17 mouse cellular contexts compared by ENCODE assay signal in genomic region chr1:157220910-157221309, GRCm38 (mm10).
DNase-seq lines count a peak whose midpoint lies in the region; ATAC-seq lines count a peak whose summit lies in the region.
"Had no signal": no experiment of that assay in that cellular context is flagged by ENCODE, and none has a peak within 500 bp of the region (broad histone marks: within the 10 kb centered on the region; RNA-seq: fewer than 3 reads in every experiment).

No protein-coding gene starts in this region.

- no peaks in the 10 kb centered on the region for H3K27me3 ChIP-seq in liver, embryonic 12.5 days (replicated peaks)
- H3K27me3 ChIP-seq in liver, embryonic 13.5 days: no peaks in the 10 kb centered on the region
- no peaks in the 10 kb centered on the region for H3K27me3 ChIP-seq in midbrain, embryonic 13.5 days
- H3K27me3 ChIP-seq in hindbrain, embryonic 10.5 days (ENCODE audit: insufficient read depth, poor library complexity, severe bottlenecking): no peaks in the 10 kb centered on the region
- H3K27me3 ChIP-seq: embryonic facial prominence, embryonic 12.5 days; forebrain, embryonic 13.5 days had no signal

- no peak overlapping the region for H3K4me3 ChIP-seq in liver, embryonic 12.5 days
- H3K4me3 ChIP-seq in liver, embryonic 13.5 days (replicated peaks): no peak overlapping the region
- H3K4me3 ChIP-seq in midbrain, embryonic 13.5 days (replicated peaks): no peak overlapping the region
- H3K4me3 ChIP-seq in hindbrain, embryonic 10.5 days: no peak overlapping the region
- H3K4me3 ChIP-seq: embryonic facial prominence, embryonic 10.5 days; embryonic facial prominence, embryonic 12.5 days; forebrain, embryonic 13.5 days had no signal

- 42% methylated on average over 3 of the region's 3 CpGs for WGBS in liver, embryonic 12.5 days (ENCODE audit: insufficient replicate concordance)
- 36% methylated on average over 3 of the region's 3 CpGs for WGBS in liver, embryonic 13.5 days (ENCODE audit: insufficient replicate concordance)
- 94% methylated on average over 3 of the region's 3 CpGs for WGBS in midbrain, embryonic 13.5 days
- 89% methylated on average over 3 of the region's 3 CpGs for WGBS in hindbrain, embryonic 10.5 days

- no peaks in the 10 kb centered on the region for H3K9me3 ChIP-seq in liver, embryonic 12.5 days (replicated peaks)
- H3K9me3 ChIP-seq in liver, embryonic 13.5 days (replicated peaks): no peaks in the 10 kb centered on the region
- no peaks in the 10 kb centered on the region for H3K9me3 ChIP-seq in midbrain, embryonic 13.5 days
- H3K9me3 ChIP-seq in hindbrain, embryonic 10.5 days: no peaks in the 10 kb centered on the region
- H3K9me3 ChIP-seq: embryonic facial prominence, embryonic 10.5 days; embryonic facial prominence, embryonic 12.5 days; forebrain, embryonic 13.5 days had no signal

- no peak for DNase-seq in liver
- peak; percentile 12 for DNase-seq in liver, embryonic 13.5 days
- DNase-seq in hindbrain, embryonic 10.5 days (ENCODE audit: low spot score): no peak
- DNase-seq: adrenal gland, adult 2 months; adrenal gland, postnatal 10 days; adrenal gland, postnatal 25 days; cerebellum, adult 11-12 months; cerebellum, adult 2 months; cerebellum, adult 9-10 months; cerebellum, postnatal 10 days; cerebellum, postnatal 25 days had no signal

- peaks cover 4% of the 10 kb centered on the region; the same call in 1 of the 2 replicates for H3K4me1 ChIP-seq in liver, embryonic 12.5 days
- H3K4me1 ChIP-seq in liver, embryonic 13.5 days (replicated peaks): no peaks in the 10 kb centered on the region
- H3K4me1 ChIP-seq in midbrain, embryonic 13.5 days (replicated peaks): no peaks in the 10 kb centered on the region
- H3K4me1 ChIP-seq in hindbrain, embryonic 10.5 days (replicated peaks): no peaks in the 10 kb centered on the region
- H3K4me1 ChIP-seq: embryonic facial prominence, embryonic 10.5 days; embryonic facial prominence, embryonic 12.5 days had no signal

- no peaks in the 10 kb centered on the region for H3K36me3 ChIP-seq in liver, embryonic 12.5 days
- H3K36me3 ChIP-seq in liver, embryonic 13.5 days: no peaks in the 10 kb centered on the region
- 0 out of 2 replicates have a peak, but pooled peaks cover 8% of the 10 kb centered on the region for H3K36me3 ChIP-seq in midbrain, embryonic 13.5 days
- no peaks in the 10 kb centered on the region for H3K36me3 ChIP-seq in hindbrain, embryonic 10.5 days
- H3K36me3 ChIP-seq: embryonic facial prominence, embryonic 10.5 days; embryonic facial prominence, embryonic 12.5 days had no signal

- H3K9ac ChIP-seq in liver, embryonic 12.5 days: no peak overlapping the region
- no peak overlapping the region for H3K9ac ChIP-seq in liver, embryonic 13.5 days
- H3K9ac ChIP-seq in midbrain, embryonic 13.5 days (replicated peaks): no peak overlapping the region
- H3K9ac ChIP-seq: embryonic facial prominence, embryonic 12.5 days; forebrain, embryonic 13.5 days had no signal

- no peak overlapping the region for H3K4me2 ChIP-seq in liver, embryonic 12.5 days
- H3K4me2 ChIP-seq in liver, embryonic 13.5 days: no peak overlapping the region
- no peak overlapping the region for H3K4me2 ChIP-seq in midbrain, embryonic 13.5 days (replicated peaks)
- H3K4me2 ChIP-seq: embryonic facial prominence, embryonic 12.5 days; forebrain, embryonic 13.5 days had no signal

- ATAC-seq in liver, embryonic 12.5 days: peak; percentile 61; the same call in 1 of the 2 replicates
- peak; percentile 58 for ATAC-seq in liver, embryonic 13.5 days (ENCODE audit: low read depth)
- no peak for ATAC-seq in midbrain, embryonic 13.5 days
- ATAC-seq: forebrain, embryonic 13.5 days; forebrain, embryonic 16.5 days had no signal

- no peak overlapping the region for H3K27ac ChIP-seq in liver, embryonic 12.5 days
- H3K27ac ChIP-seq in liver, embryonic 13.5 days: no peak overlapping the region
- no peak overlapping the region for H3K27ac ChIP-seq in midbrain, embryonic 13.5 days
- no peak overlapping the region for H3K27ac ChIP-seq in hindbrain, embryonic 10.5 days
- H3K27ac ChIP-seq: embryonic facial prominence, embryonic 10.5 days; embryonic facial prominence, embryonic 12.5 days; forebrain, embryonic 13.5 days had no signal
